Mouse (Mus musculus): ENCODE results near the gene Gzmk. TPM values are rescaled to one million over a fixed set of nuclear protein-coding genes. Genes with fewer than 3 reads are reported as not detected.

Gene Gzmk
- total RNA-seq, 2 experiments from 2014 or later = not detected

GRCm38 (mm10) chr13:113202184-113202583, 23.5 kb downstream of the Gzmk start:
- no peak for DNase-seq

GRCm38 (mm10) chr13:113201631-113202030, 24.1 kb downstream of the Gzmk start:
- no peak for DNase-seq

DNA sequence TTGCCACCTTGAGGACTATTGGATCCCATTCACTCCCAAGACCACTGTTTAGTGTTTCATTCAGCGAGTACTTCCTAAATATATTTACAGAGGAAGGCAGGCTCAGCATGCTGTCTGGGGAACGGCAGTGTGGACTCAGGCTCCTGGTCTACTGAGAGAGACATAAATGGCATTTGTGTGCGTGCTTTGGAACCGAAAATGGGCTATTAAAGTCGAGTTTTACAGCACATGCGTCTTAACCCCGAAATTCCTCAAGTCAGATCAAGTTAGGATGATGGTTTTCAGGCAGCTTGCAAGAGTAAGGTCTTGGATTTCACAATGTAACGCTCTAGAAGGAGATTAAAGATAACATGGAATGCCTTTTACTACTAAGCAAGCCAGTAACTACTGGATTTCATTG, 25.0 kb downstream of the Gzmk start:
- no peak for DNase-seq

DNA sequence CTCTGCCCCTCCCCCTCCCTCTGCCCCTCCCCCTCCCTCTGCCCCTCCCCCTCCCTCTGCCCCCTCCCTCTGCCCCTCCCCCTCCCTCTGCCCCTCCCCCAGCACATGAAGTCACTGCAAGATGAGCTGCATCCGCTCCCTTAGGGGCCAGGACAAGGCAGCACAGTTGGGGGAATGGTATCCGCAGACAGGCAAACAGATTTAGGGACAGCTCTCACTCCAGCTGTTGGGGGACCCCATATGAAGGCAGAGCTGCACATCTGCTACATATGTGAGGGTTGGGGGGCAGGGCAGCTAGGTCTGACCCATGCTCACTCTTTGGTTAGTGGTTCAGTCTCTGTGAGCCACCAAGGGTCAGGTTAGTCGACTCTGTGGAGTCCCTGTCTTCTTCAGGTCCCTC, 26.4 kb downstream of the Gzmk start:
- DNase-seq = no peak

GRCm38 (mm10) chr13:113197872-113198502, 27.7 kb downstream of the Gzmk start:
- DNase-seq = no peak

GRCm38 (mm10) chr13:113196808-113197674, 28.7 kb downstream of the Gzmk start:
- no peak for DNase-seq

DNA sequence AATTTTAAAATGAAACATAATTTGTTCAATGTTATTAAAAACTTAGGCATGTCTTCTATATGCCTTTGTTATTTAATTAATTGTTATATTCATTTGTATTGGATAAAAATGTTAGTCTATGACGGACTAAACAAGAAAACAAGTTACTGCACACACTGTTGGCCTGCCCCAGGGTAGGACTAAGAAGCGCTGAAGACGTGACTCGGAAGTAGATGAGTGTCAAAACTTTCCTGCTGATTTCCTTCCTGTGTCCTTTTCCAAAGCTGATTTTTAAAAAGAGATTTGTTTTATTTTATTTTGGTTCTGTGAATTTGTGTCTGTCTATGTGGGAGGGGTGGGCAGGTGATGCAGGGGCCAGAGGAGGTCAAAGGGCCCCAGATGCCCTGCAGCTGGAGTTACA, 42.0 kb downstream of the Gzmk start:
- no peak for DNase-seq

GRCm38 (mm10) chr13:113183310-113183709, 42.4 kb downstream of the Gzmk start:
- no peak for DNase-seq

DNA sequence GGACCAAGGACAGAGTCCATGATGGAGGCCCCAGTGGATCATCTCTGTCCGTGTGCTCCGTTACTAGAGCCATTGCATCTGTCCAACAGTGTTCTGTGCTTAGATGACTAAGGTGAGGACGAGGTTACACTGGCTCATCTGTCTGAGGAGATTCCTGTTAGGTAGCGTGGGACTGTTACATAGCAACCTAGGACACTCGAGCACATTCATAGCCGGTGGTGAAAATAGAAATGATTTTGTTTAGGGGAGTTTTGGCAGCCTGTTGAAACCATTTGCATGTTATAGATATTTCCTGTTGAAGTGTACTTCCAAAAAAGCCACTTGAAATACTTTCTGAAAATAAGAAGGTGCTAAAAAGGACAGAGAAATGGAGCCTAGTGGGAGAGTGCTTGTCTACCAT, 51.5 kb downstream of the Gzmk start:
- DNase-seq = no peak

DNA sequence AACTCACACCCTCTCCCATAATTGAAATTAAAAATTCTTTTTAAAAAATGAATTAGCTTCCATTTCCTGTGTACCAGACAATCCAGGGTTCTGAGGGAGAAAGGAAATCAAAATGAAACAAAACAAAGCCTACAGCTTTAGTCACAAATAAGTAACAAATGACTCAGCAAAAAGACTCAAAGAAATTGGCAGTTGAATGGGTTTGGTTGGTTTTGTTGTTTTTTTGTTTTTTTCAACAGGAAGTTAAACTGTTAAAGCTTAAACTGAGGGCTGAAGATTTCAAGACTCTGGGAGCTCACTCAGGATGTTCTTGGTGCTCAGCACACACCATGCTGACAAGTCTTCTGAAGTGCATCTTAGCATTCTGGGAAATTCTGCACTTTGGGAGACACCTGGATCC, 55.5 kb downstream of the Gzmk start:
- DNase-seq = no peak

GRCm38 (mm10) chr13:113168018-113168534, 57.6 kb downstream of the Gzmk start:
- DNase-seq = no peak

- no peak for DNase-seq
Observed at GRCm38 (mm10) chr13:113164252-113165005, 61.3 kb downstream of the Gzmk start.

GRCm38 (mm10) chr13:113151556-113151955, 74.2 kb downstream of the Gzmk start:
- no peak for DNase-seq

- DNase-seq = no peak
Observed at GRCm38 (mm10) chr13:113139597-113139996, 86.1 kb downstream of the Gzmk start.

GRCm38 (mm10) chr13:113129974-113130373, 95.7 kb downstream of the Gzmk start:
- no peak for DNase-seq

Other genes starting within 250 kb of the Gzmk start
- not detected for gene Ccno, start 238.1 kb downstream of the Gzmk start, total RNA-seq (2021)
- not detected for gene Mcidas, start 232.1 kb downstream of the Gzmk start, total RNA-seq (2021)
- gene Cdc20b, start 190.8 kb downstream of the Gzmk start, total RNA-seq (2021) = not detected
- 10 to 100 TPM; 10.3 to 16.3 TPM for gene Gpx8, start 179.5 kb downstream of the Gzmk start, total RNA-seq (2021)
- gene Gzma, start 124.9 kb downstream of the Gzmk start, total RNA-seq (2021) = not detected
- under 1 TPM; 0.28 to 0.40 TPM for gene Esm1, start 16.2 kb downstream of the Gzmk start, total RNA-seq (2021)
- gene BC067074, start 67.3 kb upstream of the Gzmk start, total RNA-seq (2021) = 1 to 10 TPM; 1.2 to 1.4 TPM

Data from gastrocnemius, postnatal 25 days (tissue).